Mouse (Mus musculus): ENCODE results near the gene 2610528J11Rik. TPM values are rescaled to one million over a fixed set of nuclear protein-coding genes. Genes with fewer than 3 reads are reported as not detected.
A peak's percentile ranks its signal among the peaks of the same experiment; 100 is the strongest.
"Not testable (repeated sequence)": the region's sequence is repeated elsewhere in the genome, so short reads cannot be mapped to it uniquely, and the experiment has no call there.

The 2610528J11Rik gene
- 0.10 and 0.36 TPM in 2 replicates for polyA plus RNA-seq (2012; rRNA removed)

DNA sequence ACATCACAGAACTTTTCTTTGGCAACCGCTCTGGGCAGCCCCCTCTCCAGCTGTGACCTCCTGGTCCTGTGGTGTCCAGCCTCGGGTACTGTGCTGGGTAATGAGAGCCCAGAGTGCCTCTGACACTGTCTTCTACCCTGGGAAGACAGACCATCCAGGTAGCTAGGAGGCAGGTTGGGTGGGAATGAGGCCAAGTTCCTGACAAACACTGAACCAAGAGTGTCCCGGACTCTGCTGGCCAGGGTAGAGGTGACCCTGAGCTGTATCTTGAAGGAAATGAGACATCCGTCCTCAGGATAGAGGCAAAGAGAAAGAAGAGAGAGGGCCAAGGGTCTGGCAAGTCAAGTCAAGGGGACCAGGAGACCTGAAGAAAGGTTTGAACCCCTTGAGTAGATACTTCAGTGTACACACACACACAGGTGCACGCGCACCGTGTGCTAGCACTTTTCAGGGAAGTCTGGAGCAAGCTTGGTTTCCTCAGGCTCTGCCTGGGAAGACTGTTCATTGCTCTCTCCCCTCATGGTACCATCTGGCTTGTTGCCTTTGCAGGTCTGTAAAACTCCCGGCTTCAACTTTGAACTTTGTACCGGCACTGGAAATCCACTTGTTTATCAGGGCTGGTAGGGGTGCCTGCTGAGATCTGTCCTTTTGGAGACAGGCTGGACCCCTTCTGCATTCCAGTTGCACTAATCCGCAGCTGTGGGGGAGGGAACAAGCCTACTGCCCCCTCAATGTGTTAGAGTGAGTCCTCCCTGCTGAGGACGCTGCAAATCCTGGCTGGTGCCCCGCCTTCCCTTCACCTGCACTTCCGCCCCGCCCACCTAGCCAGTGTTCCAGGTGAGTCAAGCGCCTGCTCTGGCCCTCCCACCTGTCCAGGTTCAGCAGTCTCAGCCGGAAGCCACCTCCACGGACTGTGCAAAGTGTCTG, at the start of gene 2610528J11Rik:
2610528J11Rik (plus strand) TSS at position 592 of the 927 bp plus-strand sequence.
- DNase-seq (ENCODE audit: extremely low spot score in 1 of 2, low spot score in 1 of 2): no peak

DNA sequence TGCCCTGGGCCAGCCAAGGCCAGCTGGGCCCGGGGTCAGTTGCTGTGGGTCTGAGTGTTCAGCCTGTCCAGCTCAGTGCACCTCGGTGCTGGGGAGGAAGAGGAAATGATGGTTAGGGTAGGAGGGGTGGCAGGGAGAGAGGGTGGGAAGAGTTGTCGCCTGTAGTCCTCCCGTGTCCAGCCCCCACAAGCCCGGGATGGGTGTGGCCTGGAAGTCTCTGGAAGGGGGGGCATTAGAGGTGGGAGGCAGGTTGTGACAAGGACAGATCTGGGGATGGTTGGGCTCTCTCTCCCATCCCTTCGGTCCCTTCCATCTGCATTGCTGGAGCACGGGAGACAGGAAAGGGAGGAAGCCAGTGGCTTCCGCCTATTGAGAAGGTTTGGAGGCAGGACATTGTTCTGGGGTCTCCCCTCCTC, 37.1 kb upstream of the 2610528J11Rik start, which contains the start of gene Tie1:
Tie1 (minus strand) TSS at position 345 of the 416 bp plus-strand sequence.
- DNase-seq (ENCODE audit: extremely low spot score in 1 of 2, low spot score in 1 of 2): no peak

DNA sequence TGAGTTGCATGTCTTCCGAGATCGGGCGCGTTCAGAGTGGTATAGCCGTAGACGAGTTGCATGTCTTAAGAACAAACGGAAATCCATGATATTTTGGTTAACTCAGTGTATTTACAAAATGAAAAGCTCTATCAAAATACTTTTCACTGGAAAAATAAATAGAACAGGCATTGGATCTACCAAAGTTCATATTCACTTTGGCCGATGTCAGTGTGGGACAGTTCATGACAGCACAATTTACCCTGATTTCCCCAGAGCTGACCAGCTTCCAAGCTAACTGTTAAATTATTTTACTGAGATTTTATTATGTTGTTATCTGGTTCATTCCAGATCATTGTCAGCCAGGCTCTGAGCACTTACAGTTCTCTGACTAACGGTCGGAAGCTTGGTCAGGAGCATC, 36.3 kb upstream of the 2610528J11Rik start:
- DNase-seq (ENCODE audit: extremely low spot score in 1 of 2, low spot score in 1 of 2): no peak

DNA sequence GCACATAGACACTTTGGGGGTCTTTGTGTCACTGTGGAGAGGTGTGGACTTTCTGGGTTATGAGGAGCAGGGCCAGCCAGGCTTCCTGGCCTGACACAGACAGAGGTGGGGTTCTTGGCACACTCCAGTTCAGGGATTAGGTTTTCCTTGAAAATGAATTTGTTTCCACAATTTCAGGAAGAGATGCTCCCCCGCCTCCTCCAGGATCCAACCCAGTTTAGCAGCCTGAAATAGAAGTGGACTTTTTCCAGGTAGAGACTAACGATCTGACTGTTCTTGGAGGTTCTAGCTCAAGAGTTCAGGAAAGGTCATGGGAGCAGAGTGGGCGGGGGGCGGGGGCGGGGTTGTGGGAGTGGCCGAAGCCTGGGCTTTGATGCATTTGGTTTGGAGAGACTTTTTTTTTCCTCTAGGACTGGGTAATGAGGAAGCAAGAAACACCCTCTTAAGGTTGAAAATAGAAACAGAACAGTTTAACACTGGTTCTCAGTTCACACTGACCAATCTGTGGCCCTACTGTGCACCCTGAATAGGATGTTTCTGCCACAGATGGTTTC, 26.6 kb upstream of the 2610528J11Rik start:
- peak in 1 of 2 experiments; percentile 47 for DNase-seq (ENCODE audit: extremely low spot score in 1 of 2, low spot score in 1 of 2)

DNA sequence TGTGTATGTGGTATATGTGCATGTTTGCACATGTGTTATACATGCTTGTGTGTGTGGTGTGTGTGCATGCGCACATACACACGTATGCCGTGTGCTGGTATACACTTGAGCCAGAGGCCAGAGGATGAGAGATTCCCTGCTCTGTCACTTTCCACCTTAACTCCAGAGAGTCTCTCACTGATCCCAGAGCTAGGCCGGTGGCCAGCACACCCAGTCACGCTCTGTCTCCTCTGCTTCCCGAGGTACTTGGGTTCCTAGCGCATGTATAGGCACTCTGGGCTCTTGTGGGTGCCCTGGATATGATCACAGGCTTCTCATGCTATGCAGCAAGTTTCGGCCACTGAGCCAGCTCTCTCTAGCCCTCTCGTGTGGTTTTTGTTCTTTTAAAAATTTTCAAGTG, 26.0 kb upstream of the 2610528J11Rik start:
- DNase-seq (ENCODE audit: extremely low spot score in 1 of 2, low spot score in 1 of 2): no peak

DNA sequence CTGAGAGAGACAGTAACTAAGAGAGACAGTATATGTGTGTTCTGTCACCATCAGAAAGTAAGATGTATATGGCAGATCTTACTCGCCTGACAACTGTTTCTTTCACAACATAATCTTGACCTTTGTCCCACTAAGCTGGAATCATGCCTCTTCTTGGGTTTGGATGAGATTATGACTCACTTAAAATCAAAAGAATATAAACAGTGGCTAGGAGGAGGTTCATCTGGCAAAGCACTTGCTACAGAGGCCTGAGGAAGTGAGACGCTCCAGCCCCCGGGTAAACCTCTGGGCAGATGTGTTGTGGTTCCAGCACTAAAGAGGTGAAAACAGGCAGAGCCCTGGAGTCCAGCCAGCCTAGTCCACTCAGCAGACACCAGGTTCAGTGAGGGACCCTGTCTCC, 21.2 kb upstream of the 2610528J11Rik start:
- DNase-seq (ENCODE audit: extremely low spot score in 1 of 2, low spot score in 1 of 2): no peak

DNA sequence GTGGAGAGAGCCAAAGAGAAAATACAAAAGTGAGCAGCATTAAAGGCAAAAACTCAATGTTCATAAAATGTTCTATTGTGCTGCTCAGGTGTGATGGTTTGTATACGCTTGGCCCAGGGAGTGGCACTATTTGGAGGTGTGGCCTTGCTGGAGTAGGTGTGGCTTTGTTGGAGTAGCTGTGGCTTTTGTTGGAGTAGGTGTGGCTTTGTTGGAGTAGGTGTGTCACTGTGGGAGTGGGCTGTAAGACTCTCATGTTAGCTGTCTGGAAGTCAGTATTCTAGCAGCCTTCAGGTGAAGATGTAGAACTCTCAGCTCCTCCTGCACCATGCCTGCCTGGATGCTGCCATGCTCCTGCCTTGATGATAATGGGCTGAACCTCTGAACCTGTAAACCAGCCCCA, 19.6 kb upstream of the 2610528J11Rik start:
- DNase-seq (ENCODE audit: extremely low spot score in 1 of 2, low spot score in 1 of 2): not testable (repeated sequence)

DNA sequence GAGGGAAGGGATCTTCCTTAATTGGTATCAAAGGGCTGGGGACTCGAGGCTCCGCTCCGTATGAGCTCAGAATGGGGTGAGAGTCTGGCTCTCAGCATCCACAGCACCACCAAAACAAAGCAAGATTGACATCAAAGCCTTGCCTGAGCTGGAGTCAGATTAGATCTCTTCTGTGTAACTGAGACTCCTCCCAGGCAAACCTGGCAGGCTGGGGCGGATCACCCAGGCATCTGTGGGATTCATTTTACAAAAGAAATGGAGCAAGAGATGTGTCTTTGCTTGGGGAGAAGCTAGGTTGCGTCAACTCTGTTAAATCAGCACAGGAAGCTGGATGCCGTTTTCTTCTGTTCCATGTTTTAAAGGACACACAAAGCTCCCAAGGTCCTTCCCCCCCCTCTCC, 17.7 kb upstream of the 2610528J11Rik start:
- DNase-seq (ENCODE audit: extremely low spot score in 1 of 2, low spot score in 1 of 2): peak in 1 of 2 experiments; percentile 26

DNA sequence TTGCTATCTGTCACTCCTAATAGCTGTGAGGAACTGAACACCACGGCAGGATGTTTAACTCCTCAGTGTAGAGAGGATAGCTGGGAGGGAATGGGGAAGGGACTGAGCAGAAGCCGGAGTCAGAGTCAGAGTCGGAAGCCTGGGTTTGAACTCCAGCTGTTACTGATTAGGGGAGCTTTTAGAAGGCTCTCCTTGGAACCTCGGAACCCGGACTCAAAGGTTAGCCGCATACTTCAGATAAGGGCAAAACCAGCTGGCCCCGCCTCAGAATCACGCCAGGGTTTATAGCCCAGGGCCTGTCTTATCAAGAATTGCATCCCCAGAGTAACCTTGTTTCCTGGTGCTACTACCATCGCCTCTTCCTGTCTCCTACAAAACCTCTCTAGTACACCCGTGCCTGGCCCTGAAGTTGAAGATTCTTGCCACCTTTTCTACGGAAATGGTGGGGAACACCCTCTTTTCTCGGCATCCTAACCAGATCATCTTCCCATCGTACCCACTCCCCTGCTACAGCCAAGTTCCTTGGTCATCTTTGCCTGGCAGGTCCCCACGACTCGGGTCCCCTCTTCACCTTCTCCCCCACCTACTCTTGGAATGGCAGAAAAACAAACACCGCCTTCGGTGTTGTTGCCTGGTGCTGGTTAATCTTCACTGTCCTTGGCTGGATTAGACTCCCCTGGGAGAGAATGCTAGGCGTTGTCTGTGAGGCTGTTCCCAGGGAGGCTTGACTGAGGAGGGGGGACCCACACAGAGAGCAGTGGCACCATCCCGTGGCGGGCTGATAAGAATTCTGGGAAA, 9.9 kb upstream of the 2610528J11Rik start:
- DNase-seq (ENCODE audit: extremely low spot score in 1 of 2, low spot score in 1 of 2): no peak

DNA sequence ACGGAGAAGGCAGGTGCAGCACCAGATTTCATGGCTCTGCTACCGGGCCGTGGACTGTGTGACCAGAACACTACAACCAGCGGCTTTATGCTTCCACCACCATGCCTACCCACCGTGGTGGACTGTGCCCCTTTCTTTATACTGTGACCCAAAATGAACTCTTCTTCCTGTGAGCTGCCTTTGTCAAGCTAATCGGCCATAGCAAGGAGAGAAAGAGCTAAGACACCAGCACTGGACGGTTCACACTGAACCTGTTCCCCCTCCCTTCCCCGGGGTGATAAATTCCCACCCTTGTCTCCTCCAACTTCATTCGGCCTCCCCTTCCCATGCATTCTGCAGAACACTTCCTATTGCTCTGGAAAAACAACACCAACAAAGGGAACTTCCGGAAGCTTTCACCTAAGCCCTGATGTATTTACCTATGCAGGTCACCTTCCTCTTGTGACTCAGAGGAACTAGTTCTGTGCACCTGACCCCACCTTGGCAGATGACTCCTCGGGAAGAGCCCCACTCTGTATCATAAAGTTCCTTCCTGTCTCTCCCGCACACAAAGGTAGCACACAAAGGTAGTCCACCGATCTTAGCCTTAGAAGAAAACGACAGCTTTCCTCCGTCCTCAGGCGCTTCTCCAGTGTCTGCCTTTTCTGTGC, 9.2 kb upstream of the 2610528J11Rik start:
- no peak for DNase-seq (ENCODE audit: extremely low spot score in 1 of 2, low spot score in 1 of 2)

DNA sequence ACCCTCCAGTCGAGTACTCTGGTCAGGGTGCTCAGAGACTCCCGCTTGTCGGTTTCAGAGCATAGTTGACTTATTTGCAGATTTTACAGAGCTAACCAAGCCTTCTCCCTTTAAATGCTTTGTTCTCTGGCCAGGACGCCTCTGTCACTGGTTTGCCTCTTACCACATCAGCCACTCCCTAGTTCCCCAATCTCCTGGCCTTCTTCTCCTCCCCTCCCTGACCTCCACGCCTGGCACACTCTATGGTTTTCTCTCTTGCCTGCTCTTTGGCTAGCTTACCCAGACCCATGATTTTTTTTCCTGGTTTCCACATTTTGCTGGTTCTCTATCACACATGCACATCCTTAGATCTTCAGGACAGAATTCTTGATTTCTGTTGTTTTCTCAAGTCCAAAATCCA, 8.6 kb upstream of the 2610528J11Rik start:
- DNase-seq (ENCODE audit: extremely low spot score in 1 of 2, low spot score in 1 of 2): no peak

DNA sequence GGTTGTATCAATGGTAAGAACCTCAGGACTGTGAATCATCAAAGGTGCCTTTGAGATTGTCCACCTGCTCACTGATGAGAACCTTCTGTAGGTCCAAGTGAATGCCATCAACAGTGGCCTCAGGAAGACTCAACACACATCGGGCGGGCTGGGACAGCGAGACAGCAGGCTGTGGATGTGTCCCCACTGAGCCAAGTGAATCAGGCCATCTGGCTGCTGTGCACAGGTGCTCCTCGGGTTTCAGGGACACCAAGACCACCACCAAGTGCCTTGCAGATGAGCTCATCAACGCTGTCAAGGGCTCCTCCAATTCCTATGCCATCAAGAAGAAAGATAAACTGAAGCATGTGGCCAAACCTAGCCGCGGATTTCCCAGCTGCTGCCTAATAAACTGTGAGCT, 4.6 kb upstream of the 2610528J11Rik start:
- DNase-seq (ENCODE audit: extremely low spot score in 1 of 2, low spot score in 1 of 2): no peak

DNA sequence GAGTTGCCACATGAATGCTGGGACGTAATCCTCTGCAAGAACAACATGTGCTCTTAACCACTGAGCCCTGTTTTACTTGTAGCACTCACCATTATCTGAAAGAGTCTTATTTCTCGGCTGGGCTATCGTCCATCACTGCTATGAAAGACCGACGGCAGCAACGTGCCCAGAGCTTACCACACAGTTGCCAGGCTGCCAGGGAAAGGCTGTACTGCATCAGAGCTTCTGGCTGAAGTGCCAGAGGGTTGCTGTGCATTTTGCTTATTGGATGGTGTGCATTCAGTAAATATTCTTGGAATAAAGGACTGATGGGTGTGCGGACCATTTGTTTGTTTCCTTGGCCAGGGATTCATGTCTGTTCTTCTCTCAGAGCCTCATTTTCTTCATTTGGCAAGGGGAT, 2.8 kb upstream of the 2610528J11Rik start:
- no peak for DNase-seq (ENCODE audit: extremely low spot score in 1 of 2, low spot score in 1 of 2)

DNA sequence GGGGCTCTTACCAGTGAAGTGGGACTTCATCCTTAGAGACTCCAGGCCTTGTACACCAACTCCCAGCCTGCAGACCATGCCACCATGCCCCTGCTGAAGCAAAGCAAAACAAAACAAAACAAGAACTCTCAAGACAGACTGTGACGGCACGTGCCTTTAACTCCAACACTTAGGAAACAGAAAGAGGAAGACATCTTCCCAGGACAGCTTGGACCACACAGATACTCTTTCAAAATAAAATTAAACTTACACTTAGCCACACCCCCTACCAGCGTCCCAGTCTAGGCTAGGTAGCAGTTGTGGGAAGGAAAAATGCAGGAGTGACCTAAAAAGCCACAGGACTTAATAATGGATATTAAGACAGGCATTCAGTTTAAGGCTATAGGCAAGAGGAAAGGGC, 1.0 kb upstream of the 2610528J11Rik start:
- no peak for DNase-seq (ENCODE audit: extremely low spot score in 1 of 2, low spot score in 1 of 2)

DNA sequence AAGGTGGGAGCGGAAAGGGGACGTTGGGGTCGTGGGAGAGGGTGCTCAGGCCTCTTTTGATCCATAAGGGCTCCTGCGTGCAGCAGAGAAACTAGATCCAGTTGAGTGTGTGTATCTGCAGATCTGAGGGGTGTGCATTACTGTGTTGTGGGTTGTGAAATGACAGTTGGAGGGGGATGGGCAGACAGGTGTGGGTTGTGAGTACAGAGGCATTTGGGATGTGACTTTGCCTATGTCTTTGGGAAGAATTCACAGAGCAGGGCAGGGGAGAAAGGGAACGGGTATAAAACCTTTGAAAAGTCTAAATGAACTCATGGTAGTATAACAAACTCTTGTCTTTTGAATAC, 509 bp downstream of the 2610528J11Rik start:
- DNase-seq (ENCODE audit: extremely low spot score in 1 of 2, low spot score in 1 of 2): no peak

DNA sequence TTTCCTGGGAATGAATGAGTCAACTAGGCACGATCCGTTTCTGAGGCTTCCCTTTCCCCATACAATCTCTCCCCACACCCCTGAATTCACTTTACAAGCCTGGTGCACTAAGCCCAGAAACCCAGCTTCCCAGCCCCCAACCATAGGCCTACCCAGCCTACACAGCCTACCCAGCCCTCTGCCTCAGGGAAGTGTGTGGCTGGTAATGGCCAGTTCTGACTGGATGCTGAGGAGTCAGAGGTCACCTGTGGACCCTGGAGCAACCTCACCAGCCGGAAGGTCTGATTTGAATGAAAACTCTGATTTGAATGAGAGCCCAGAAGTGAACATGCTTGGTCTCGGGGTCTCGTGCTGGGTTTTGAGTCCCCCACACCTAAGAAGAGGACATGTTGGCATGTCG, 921 bp downstream of the 2610528J11Rik start:
- no peak for DNase-seq (ENCODE audit: extremely low spot score in 1 of 2, low spot score in 1 of 2)

DNA sequence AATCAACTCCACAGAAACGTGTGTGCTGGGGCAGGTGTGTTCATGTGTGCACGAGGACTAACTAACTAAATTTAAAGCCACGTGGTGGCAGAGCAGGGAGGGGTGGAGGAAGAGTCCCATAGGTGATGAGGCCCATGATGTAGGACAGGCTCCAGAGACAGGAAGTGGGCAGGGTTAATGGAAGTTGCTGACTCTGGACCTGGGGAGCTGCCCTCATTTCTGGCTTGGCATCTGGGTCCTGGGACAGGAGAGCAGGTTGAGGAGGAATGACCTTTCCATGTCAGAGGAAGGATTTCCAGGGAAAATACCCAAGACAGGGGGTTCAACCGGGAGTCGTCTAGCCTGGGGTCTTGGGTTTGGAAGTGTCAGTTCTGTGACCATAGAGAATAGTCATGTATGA, 5.9 kb downstream of the 2610528J11Rik start:
- no peak for DNase-seq (ENCODE audit: extremely low spot score in 1 of 2, low spot score in 1 of 2)

DNA sequence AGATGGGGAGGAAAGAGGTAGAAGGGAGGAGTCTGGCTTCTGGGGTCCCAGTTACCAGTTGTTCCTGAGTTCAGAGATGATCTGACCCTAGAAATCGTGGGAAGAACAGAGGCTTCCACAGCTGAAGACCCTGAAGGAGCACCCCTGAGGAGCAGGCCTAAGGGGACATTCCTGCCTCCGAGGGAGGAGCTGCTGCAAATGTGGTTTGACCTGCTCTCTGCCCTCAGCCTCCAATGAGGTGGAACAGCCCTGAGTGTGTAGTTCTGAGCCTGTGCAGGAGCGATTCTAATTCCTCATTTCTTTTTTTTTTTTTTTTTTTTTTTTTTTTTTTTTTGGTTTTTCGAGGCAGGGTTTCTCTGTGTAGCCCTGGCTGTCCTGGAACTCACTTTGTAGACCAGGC, 6.4 kb downstream of the 2610528J11Rik start:
- DNase-seq (ENCODE audit: extremely low spot score in 1 of 2, low spot score in 1 of 2): no peak

DNA sequence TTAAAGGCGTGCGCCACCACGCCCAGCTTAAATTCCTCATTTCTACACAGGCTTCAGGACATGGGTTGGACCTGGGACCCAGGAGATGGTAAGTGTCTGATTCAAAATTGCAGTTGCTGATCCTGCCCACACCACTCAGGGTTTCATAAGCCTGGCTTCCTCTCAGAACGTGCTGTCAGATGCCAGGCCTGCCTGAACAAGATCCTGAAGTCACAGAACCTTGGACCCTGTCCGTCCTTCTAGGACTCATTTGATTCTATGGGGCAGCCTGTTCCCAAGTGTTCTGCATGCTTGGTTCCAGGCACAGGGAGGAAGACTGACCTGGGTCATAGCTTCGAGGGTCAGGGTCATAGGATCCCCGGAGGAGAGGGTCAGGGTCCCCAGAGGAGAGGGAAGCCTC, 6.8 kb downstream of the 2610528J11Rik start:
- DNase-seq (ENCODE audit: extremely low spot score in 1 of 2, low spot score in 1 of 2): no peak

DNA sequence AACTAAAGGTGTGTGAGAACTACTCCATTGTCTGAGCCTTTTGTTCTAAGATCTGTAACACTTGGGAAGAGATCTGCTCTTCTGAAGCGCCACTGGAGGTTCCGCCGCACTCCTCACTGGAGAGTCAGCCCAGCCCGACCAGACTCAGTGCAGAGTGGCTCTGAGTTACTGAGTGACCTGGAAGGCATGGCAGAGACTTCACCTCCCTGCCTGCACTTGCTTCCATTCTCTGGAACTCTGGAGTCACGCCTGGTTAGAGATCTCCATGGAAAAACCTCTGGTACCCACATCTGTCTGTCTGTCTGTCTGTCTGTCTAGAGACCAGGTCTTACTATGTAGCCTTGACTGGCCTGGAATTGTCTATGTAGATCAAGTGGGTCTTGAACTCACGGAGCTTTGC, 8.8 kb downstream of the 2610528J11Rik start:
- DNase-seq (ENCODE audit: extremely low spot score in 1 of 2, low spot score in 1 of 2): no peak

DNA sequence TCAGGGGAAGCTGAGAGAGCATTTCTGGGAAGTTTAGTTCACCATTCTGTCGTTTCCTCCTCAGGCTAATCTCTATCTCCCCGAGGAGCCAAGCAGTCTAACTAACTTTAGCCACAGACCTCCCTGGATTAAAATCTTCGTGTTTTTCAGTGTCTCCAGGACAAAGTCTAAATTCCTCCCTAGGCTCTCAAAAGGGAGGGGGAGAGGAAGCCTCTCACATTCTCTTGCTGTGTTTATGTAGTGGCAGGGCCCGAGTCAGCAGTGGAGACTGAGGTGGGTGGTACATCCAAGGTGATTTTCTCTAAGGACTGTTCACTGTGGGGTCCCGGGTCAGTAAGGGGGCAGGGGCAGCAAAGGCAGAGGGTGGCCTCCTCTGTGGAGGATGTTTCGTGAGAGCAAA, 11.0 kb downstream of the 2610528J11Rik start:
- no peak for DNase-seq (ENCODE audit: extremely low spot score in 1 of 2, low spot score in 1 of 2)

All from frontal cortex, adult 2 months (tissue).